24 mouse cellular contexts compared by ENCODE assay signal in the genomic region with DNA sequence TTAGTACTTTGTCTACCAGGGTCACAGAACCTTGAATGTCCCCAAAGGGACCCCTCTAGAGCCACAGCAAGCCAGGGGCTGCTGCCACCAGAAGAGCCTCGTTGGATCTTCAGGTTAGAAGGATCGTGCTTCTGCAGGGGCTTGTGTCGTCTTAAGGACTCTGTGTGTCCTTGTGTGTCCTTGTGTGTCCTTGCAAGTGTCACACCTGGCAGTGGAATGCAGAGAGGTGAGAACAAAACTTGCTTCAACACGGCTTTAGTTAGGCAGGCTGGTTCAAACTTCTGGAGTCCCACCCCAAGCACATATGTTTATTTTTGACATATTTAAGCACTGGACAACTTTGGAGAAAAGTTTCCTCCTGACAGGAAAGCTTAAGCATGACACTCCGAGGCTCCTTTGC. TPM values are rescaled to one million over a fixed set of nuclear protein-coding genes. Genes with fewer than 3 reads are reported as not detected.
DNase-seq lines count a peak whose midpoint lies in the region; ATAC-seq and TF ChIP-seq lines count a peak whose summit lies in the region.
"Had no signal": no experiment of that assay in that cellular context is flagged by ENCODE, and none has a peak within 500 bp of the region (broad histone marks: within the 10 kb centered on the region; RNA-seq: fewer than 3 reads in every experiment).

No protein-coding gene starts in this region.

- peak; percentile 74 for ATAC-seq in lung, postnatal 0 days
- no peak for ATAC-seq in stomach, embryonic 16.5 days (ENCODE audit: insufficient read depth, low FRiP score)
- ATAC-seq in CD4-positive, CD25-positive, alpha-beta regulatory T cell, adult 4 months: no peak
- ATAC-seq: forebrain, embryonic 13.5 days; forebrain, embryonic 15.5 days; forebrain, postnatal 0 days; Patski had no signal

- H3K27me3 ChIP-seq in lung, postnatal 0 days (replicated peaks; ENCODE audit: insufficient read depth, low read length): no peaks in the 10 kb centered on the region
- H3K27me3 ChIP-seq in stomach, embryonic 16.5 days (ENCODE audit: control insufficient read depth, insufficient read depth, low read length): no peaks in the 10 kb centered on the region
- H3K27me3 ChIP-seq: embryonic facial prominence, embryonic 12.5 days; forebrain, embryonic 13.5 days; forebrain, embryonic 15.5 days; Patski had no signal

- no peak for TF ChIP-seq EP300 in lung, postnatal 0 days (IDR thresholded peaks at IDR 0.05)

- peak overlapping the region; percentile 57 for H3K27ac ChIP-seq in lung, postnatal 0 days (ENCODE audit: low read length)
- peak overlapping the region; percentile 68 for H3K27ac ChIP-seq in stomach, embryonic 16.5 days (ENCODE audit: low read length)
- H3K27ac ChIP-seq: embryonic facial prominence, embryonic 10.5 days; embryonic facial prominence, embryonic 12.5 days; forebrain, embryonic 13.5 days; forebrain, embryonic 15.5 days had no signal

- H3K4me1 ChIP-seq in lung, postnatal 0 days (ENCODE audit: insufficient read depth, low read depth, low read length): no peaks in the 10 kb centered on the region
- H3K4me1 ChIP-seq in stomach, embryonic 16.5 days (ENCODE audit: control insufficient read depth, insufficient read depth, low read length): peaks cover 11% of the 10 kb centered on the region
- H3K4me1 ChIP-seq: embryonic facial prominence, embryonic 12.5 days; forebrain, embryonic 13.5 days had no signal

- no peak for TF ChIP-seq CTCF in lung, postnatal 0 days (IDR thresholded peaks at IDR 0.05)

- peak; percentile 45 for DNase-seq in lung, postnatal 0 days (ENCODE audit: low spot score)
- DNase-seq in lung, postnatal 10 days: no peak
- DNase-seq in embryo, embryonic 9.5 days (ENCODE audit: extremely low spot score): no peak
- DNase-seq: adrenal gland, adult 2 months; adrenal gland, postnatal 10 days; adrenal gland, postnatal 25 days; cerebellum, adult 11 months; cerebellum, adult 18-20 months; cerebellum, adult 8-10 months; cerebellum, adult 9-11 months; cerebellum, postnatal 14 days; cerebellum, postnatal 36 days; embryo, embryonic 11 days; forebrain, postnatal 0 days had no signal

- 39% methylated on average over 5 of the region's 5 CpGs for WGBS in lung, postnatal 0 days
- 51% methylated on average over 5 of the region's 5 CpGs for WGBS in stomach, embryonic 16.5 days

- H3K9ac ChIP-seq in lung, postnatal 0 days (replicated peaks; ENCODE audit: low read depth): no peak overlapping the region; the same call in 1 of the 2 replicates
- H3K9ac ChIP-seq in stomach, embryonic 16.5 days (ENCODE audit: low read length): no peak overlapping the region
- H3K9ac ChIP-seq: embryonic facial prominence, embryonic 12.5 days; forebrain, embryonic 13.5 days; forebrain, embryonic 15.5 days; forebrain, postnatal 0 days had no signal

- H3K4me2 ChIP-seq in lung, postnatal 0 days (replicated peaks; ENCODE audit: low read depth, low read length): no peak overlapping the region
- no peak overlapping the region for H3K4me2 ChIP-seq in stomach, embryonic 16.5 days (ENCODE audit: low read depth, low read length)
- H3K4me2 ChIP-seq: embryonic facial prominence, embryonic 12.5 days; forebrain, embryonic 13.5 days; forebrain, embryonic 15.5 days had no signal

- H3K9me3 ChIP-seq in lung, postnatal 0 days (ENCODE audit: low read length): no peaks in the 10 kb centered on the region
- peaks cover 3% of the 10 kb centered on the region; the same call in 1 of the 2 replicates for H3K9me3 ChIP-seq in stomach, embryonic 16.5 days (replicated peaks; ENCODE audit: control insufficient read depth, low read length)
- H3K9me3 ChIP-seq: embryonic facial prominence, embryonic 12.5 days; forebrain, embryonic 13.5 days; forebrain, embryonic 15.5 days had no signal

- H3K36me3 ChIP-seq in lung, postnatal 0 days (ENCODE audit: insufficient read depth, low read length): no peaks in the 10 kb centered on the region
- no peaks in the 10 kb centered on the region for H3K36me3 ChIP-seq in stomach, embryonic 16.5 days (ENCODE audit: control insufficient read depth, insufficient read depth, low read length)
- H3K36me3 ChIP-seq: embryonic facial prominence, embryonic 10.5 days; embryonic facial prominence, embryonic 12.5 days; forebrain, embryonic 15.5 days; G1E had no signal

- H3K4me3 ChIP-seq in lung, postnatal 0 days (ENCODE audit: low read depth, low read length): no peak overlapping the region
- H3K4me3 ChIP-seq in stomach, embryonic 16.5 days (replicated peaks; ENCODE audit: low read length): no peak overlapping the region
- H3K4me3 ChIP-seq: embryonic facial prominence, embryonic 10.5 days; embryonic facial prominence, embryonic 12.5 days; forebrain, embryonic 13.5 days; forebrain, embryonic 15.5 days had no signal

RNA-seq across cellular contexts. Expression of a gene that starts 2.9 kb away (rescaled TPM):
- polyA plus RNA-seq in lung, postnatal 0 days (2015; fragmentation: Nextera tagmentation; extraction: Ambion mirVana): not detected in 2 replicates
- 0.26 TPM in 1 of 2 replicates, not detected in the other for polyA plus RNA-seq in stomach, embryonic 16.5 days (2015; fragmentation: Nextera tagmentation; extraction: Ambion mirVana)
- 1 to 10 TPM; 1.9 to 2.3 TPM for polyA plus RNA-seq in CD4-positive, CD25-positive, alpha-beta regulatory T cell, adult 4 months (2017; shearing (Covaris generic))
- polyA plus RNA-seq: adrenal gland, adult 2 months; brain, embryonic 14.5 days; forebrain, embryonic 11.5 days; forebrain, embryonic 13.5 days; forebrain, embryonic 15.5 days; forebrain, postnatal 0 days; G1E; Patski had no signal

RNA-seq across cellular contexts. Expression of a gene that starts 25.0 kb away (rescaled TPM):
- polyA plus RNA-seq in lung, postnatal 0 days (2015; fragmentation: Nextera tagmentation; extraction: Ambion mirVana): 96.7 and 100 TPM in 2 replicates
- polyA plus RNA-seq in stomach, embryonic 16.5 days (2015; fragmentation: Nextera tagmentation; extraction: Ambion mirVana): 69.4 and 73.1 TPM in 2 replicates
- polyA plus RNA-seq in CD4-positive, CD25-positive, alpha-beta regulatory T cell, adult 4 months (2017; shearing (Covaris generic)): under 1 TPM in 1 of 2 experiments, not detected in 1; 0.28 TPM
- polyA plus RNA-seq: G1E had no signal

RNA-seq across cellular contexts. Expression of a gene that starts 31.7 kb away (rescaled TPM):
- polyA plus RNA-seq in lung, postnatal 0 days (2015; fragmentation: Nextera tagmentation; extraction: Ambion mirVana): 106 and 123 TPM in 2 replicates
- 5.8 and 9.7 TPM in 2 replicates for polyA plus RNA-seq in stomach, embryonic 16.5 days (2015; fragmentation: Nextera tagmentation; extraction: Ambion mirVana)
- not detected for polyA plus RNA-seq in CD4-positive, CD25-positive, alpha-beta regulatory T cell, adult 4 months (2017; shearing (Covaris generic))
- polyA plus RNA-seq: G1E had no signal

RNA-seq across cellular contexts. Expression of a gene that starts 51.9 kb away (rescaled TPM):
- polyA plus RNA-seq in lung, postnatal 0 days (2015; fragmentation: Nextera tagmentation; extraction: Ambion mirVana): 2.4 and 3.0 TPM in 2 replicates
- polyA plus RNA-seq in stomach, embryonic 16.5 days (2015; fragmentation: Nextera tagmentation; extraction: Ambion mirVana): 2.5 and 2.7 TPM in 2 replicates
- 100 to 1,000 TPM; 638 to 724 TPM for polyA plus RNA-seq in CD4-positive, CD25-positive, alpha-beta regulatory T cell, adult 4 months (2017; shearing (Covaris generic))
- polyA plus RNA-seq: G1E had no signal

RNA-seq across cellular contexts. Expression of a gene that starts 57.1 kb away (rescaled TPM):
- 14.2 and 16.9 TPM in 2 replicates for polyA plus RNA-seq in lung, postnatal 0 days (2015; fragmentation: Nextera tagmentation; extraction: Ambion mirVana)
- polyA plus RNA-seq in stomach, embryonic 16.5 days (2015; fragmentation: Nextera tagmentation; extraction: Ambion mirVana): 9.0 and 9.6 TPM in 2 replicates
- 100 to 1,000 TPM in 1 of 2 experiments, 10 to 100 TPM in 1; 88.2 to 156 TPM for polyA plus RNA-seq in CD4-positive, CD25-positive, alpha-beta regulatory T cell, adult 4 months (2017; shearing (Covaris generic))

Comparison
In these comparisons a context has a peak if more than half of its experiments do, and no peak if none do; other contexts are left out.
1. RNA of a gene that starts 25.0 kb away (polyA plus RNA-seq): 96.7 to 100 TPM in lung, postnatal 0 days and 69.4 to 73.1 TPM in stomach, embryonic 16.5 days; 0.28 TPM in CD4-positive, CD25-positive, alpha-beta regulatory T cell, adult 4 months; every median in the first group is over 10 times any median in the second.
2. RNA of a gene that starts 31.7 kb away (polyA plus RNA-seq): 106 to 123 TPM in lung, postnatal 0 days; 5.8 to 9.7 TPM in stomach, embryonic 16.5 days and not detected in CD4-positive, CD25-positive, alpha-beta regulatory T cell, adult 4 months; every median in the first group is over 10 times any median in the second.